Mouse (Mus musculus): ENCODE results near the gene Clec3b. TPM values are rescaled to one million over a fixed set of nuclear protein-coding genes. Genes with fewer than 3 reads are reported as not detected.

Clec3b gene
- total RNA-seq, 2 experiments from 2014 or later = 5.4 to 6.2 TPM

GRCm38 (mm10) chr9:123188271-123188670 is 37.5 kb downstream of the Clec3b start:
- intact Hi-C loops (cut with DNase I) = no loop called here
- DNase-seq (ENCODE audit: extremely low spot score in 1 of 2, low spot score in 2 of 2) = no peak

- intact Hi-C loops (cut with DNase I) = no loop called here
- DNase-seq (ENCODE audit: extremely low spot score in 1 of 2, low spot score in 2 of 2) = no peak
These were observed 49.4 kb downstream of the Clec3b start for GRCm38 (mm10) chr9:123200116-123200515.

- no peak for DNase-seq (ENCODE audit: extremely low spot score in 1 of 2, low spot score in 2 of 2)
- intact Hi-C loops (cut with DNase I) = no loop called here
These were observed 55.8 kb downstream of the Clec3b start for GRCm38 (mm10) chr9:123206526-123206925.

GRCm38 (mm10) chr9:123206948-123207347 is 56.2 kb downstream of the Clec3b start:
- intact Hi-C loops (cut with DNase I) = no loop called here
- no peak for DNase-seq (ENCODE audit: extremely low spot score in 1 of 2, low spot score in 2 of 2)

Other genes with a start within 250 kb of the Clec3b start
- 1 to 10 TPM; 6.9 to 8.0 TPM for gene Zfp105, start 227.9 kb upstream of the Clec3b start, total RNA-seq (2021)
- 10 to 100 TPM; 19.4 to 21.1 TPM for gene 1110059G10Rik, start 199.9 kb upstream of the Clec3b start, total RNA-seq (2021)
- 1 to 10 TPM; 3.6 to 4.9 TPM for gene Kif15, start 199.9 kb upstream of the Clec3b start, total RNA-seq (2021)
- 10 to 100 TPM; 33.7 to 40.9 TPM for gene Tmem42, start 129.6 kb upstream of the Clec3b start, total RNA-seq (2021)
- gene Tgm4, start 116.2 kb upstream of the Clec3b start, total RNA-seq (2021) = 1 to 10 TPM in 1 of 2 experiments, under 1 TPM in 1; 0.97 to 1.0 TPM
- gene Zdhhc3, start 37.7 kb upstream of the Clec3b start, total RNA-seq (2021) = 10 to 100 TPM; 77.2 to 79.9 TPM
- 10 to 100 TPM; 38.4 to 40.1 TPM for gene Exosc7, start 37.7 kb upstream of the Clec3b start, total RNA-seq (2021)
- gene Cdcp1, start 65.1 kb downstream of the Clec3b start, total RNA-seq (2021) = under 1 TPM; 0.13 to 0.16 TPM
- gene Tmem158, start 109.8 kb downstream of the Clec3b start, total RNA-seq (2021) = 10 to 100 TPM; 81.5 to 87.1 TPM
- 10 to 100 TPM; 28.5 to 37.5 TPM for gene Lars2, start 216.0 kb downstream of the Clec3b start, total RNA-seq (2021)